Mouse (Mus musculus) small intestine, adult 2 months (tissue): ENCODE data around the gene Rtkn2. TPM values are rescaled to one million over a fixed set of nuclear protein-coding genes. Genes with fewer than 3 reads are reported as not detected.

ENCODE experiments used
- H3K27ac ChIP-seq: fragments of 200-500 bp; 2 replicates; pipeline ENCODE4 v1.5.1; 2012; ENCODE audit warnings: low read depth, low read length, control low read depth, inconsistent platforms; ENCODE audit not compliant: insufficient read depth
- H3K27me3 ChIP-seq: fragments of 200-500 bp; 2 replicates; pipeline ENCODE4 v1.6.1; 2012; ENCODE audit warnings: mild to moderate bottlenecking, moderate library complexity, low read length, inconsistent platforms; ENCODE audit not compliant: control insufficient read depth, insufficient read depth
- H3K36me3 ChIP-seq: fragments of 200-500 bp; 2 replicates; pipeline ENCODE4 v1.6.1; 2012; ENCODE audit warnings: mild to moderate bottlenecking, low read length, control low read depth, inconsistent platforms; ENCODE audit not compliant: control insufficient read depth, insufficient read depth
- H3K4me1 ChIP-seq: fragments of 200-500 bp; 2 replicates; pipeline ENCODE4 v1.6.1; 2012; ENCODE audit warnings: low read length, inconsistent platforms, mixed read lengths; ENCODE audit not compliant: control insufficient read depth, insufficient read depth, insufficient read length
- H3K4me3 ChIP-seq: fragments of 200-500 bp; 2 replicates; pipeline ENCODE4 v1.5.1; 2012; ENCODE audit warnings: low read depth, mild to moderate bottlenecking, control low read depth, inconsistent platforms, low read length, moderate library complexity
- CTCF ChIP-seq: fragments of 200-500 bp; IDR thresholded peaks from 2 replicates; pipeline ENCODE4 v1.5.1; 2012; ENCODE audit warnings: low read depth, mild to moderate bottlenecking, control low read depth, inconsistent platforms, low read length, moderate library complexity, mixed read lengths; ENCODE audit not compliant: insufficient replicate concordance, insufficient read length; ENCODE audit errors: extremely low read depth
- POLR2A ChIP-seq: fragments of 200-500 bp; IDR thresholded peaks from 2 replicates; pipeline ENCODE4 v1.6.1; 2012; ENCODE audit warnings: low read depth, mild to moderate bottlenecking, control low read depth, inconsistent platforms, low read length, moderate library complexity
- WGBS: fragments of 180-500 bp; shearing (Covaris S2); methylation state at CpG from one replicate; pipeline ENCODE4 v1.1.7; 2018; 5-methylcytosine and 5-hydroxymethylcytosine counted together
- polyA plus RNA-seq: library from polyadenylated mRNA; depleted of rRNA; stranded (reverse); fragments of >200 nt; gene quantifications from 2 replicates; pipeline ENCODE4 v1.2.3, GENCODE M21; 2012; rRNA removed

Gene Rtkn2
- polyA plus RNA-seq, result 0.06 TPM in 1 of 2 replicates, not detected in the other

DNA sequence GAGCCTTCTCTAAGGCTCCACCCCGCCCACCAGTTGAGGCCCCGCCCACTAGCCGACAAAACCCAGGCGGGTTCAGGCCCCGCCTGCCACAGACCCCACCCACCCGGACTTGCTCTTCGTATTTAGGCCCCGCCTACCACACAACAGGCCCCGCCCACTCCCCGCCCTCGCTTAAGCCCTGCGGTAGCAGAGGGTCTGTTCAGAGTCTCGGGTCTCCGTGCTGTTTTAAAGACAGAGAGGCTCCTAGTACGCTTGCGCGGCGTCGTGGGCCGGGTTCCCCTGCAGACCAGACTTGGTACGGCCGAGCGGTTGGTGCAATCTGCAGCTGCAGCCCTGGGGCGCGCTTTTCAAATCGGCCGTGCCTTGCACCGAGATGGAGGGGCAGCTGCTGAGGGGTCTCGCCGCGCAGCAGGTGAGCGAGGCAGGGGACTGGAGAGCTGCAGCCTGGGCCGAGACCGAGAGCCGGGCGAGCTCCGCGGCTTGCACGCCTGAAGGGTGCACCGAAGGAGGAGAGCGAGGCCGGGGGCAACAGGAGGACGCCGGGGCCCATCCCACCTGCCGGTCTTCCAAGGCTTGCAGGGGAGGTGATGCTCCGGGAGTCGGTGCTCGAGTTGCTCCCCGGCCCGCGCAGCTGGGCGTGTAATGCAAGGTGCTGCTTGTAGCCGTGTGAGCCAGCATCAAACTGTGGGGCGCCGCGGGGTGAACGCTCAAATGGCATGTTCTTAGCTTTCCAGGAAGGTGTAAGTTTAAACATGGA is at the start of gene Rtkn2:
Gene Rtkn2, plus strand, starts transcription at position 170 of the 757 bp plus-strand sequence.
- Histone ChIP-seq H3K4me1 (peaks cover 6% of the 10 kb centered on the region), H3K27me3 (0 out of 2 replicates have a peak, but pooled peaks cover 4% of the 10 kb centered on the region), H3K27ac (no peak within 1 kb of the TSS)

DNA sequence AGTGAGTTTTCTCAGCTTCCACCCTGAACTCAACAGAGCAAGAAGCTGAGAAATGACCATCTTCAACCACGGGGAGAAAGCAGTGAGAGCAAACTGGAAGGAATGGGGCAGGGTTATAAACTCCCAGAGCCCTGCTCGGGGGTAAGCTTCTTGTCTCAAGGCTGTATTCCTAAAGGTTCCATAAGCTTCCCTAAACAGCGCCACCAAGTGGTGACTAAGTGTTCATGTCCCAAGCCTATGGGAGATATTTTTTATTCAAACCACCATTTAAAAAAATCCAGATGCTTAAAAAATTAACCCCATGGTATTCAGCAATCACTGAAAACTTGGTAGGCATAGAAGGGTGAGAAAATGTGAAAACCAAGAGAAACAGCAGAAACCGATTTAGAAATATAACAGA is 48.0 kb upstream of the Rtkn2 start:
- TF ChIP-seq CTCF, result no peak
- no peak for TF ChIP-seq POLR2A
- H3K4me1 ChIP-seq, result no peaks in the 10 kb centered on the region
- no peak overlapping the region for H3K27ac ChIP-seq
- no peaks in the 10 kb centered on the region for H3K27me3 ChIP-seq
- H3K36me3 ChIP-seq, result no peaks in the 10 kb centered on the region
- H3K4me3 ChIP-seq, result no peak overlapping the region
- WGBS, result 81% methylated on average over 4 of the region's 4 CpGs

More for the DNA sequence above, at the start of gene Rtkn2:
- peak within 1 kb of the TSS; percentile 76 for H3K4me3 ChIP-seq
- WGBS, result under 1% methylated on average over 57 of the region's 57 CpGs
- H3K36me3 ChIP-seq, result no peaks in the 10 kb centered on the region
- TF ChIP-seq CTCF (0 out of 2 replicates have a peak, but pooled peaks have one; percentile 18), POLR2A (no peak)

- H3K27me3 ChIP-seq, result no peaks in the 10 kb centered on the region
- H3K4me1 ChIP-seq, result no peaks in the 10 kb centered on the region
- TF ChIP-seq CTCF (no peak), POLR2A (no peak)
- 87% methylated on average over 11 of the region's 11 CpGs for WGBS
- H3K4me3 ChIP-seq, result no peak overlapping the region
- H3K36me3 ChIP-seq, result no peaks in the 10 kb centered on the region
- H3K27ac ChIP-seq, result no peak overlapping the region
These were observed 46.6 kb upstream of the Rtkn2 start for GRCm38 (mm10) chr10:67932780-67933179.

DNA sequence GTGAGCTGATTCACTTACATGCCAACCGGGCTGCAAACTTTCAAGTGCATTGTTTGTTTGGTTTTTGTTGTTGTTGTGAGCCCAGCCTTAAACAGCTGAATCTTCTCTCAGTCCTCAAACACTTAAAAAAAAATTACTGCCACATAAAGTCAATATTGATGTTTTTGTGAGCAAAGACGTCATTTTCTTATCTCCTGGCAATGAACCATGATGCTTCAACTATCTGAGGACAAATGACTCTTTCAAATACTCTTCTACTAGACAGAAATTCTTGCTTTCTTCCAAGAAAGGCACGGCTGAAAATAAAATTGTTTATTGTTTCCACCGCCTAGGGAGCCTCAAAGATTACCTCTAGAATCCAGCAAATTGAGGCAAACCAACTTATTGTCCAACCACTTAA is 42.4 kb upstream of the Rtkn2 start:
- WGBS, result 56% methylated on average over 4 of the region's 4 CpGs
- no peak overlapping the region for H3K27ac ChIP-seq
- H3K27me3 ChIP-seq, result no peaks in the 10 kb centered on the region
- no peak for TF ChIP-seq POLR2A
- no peak for TF ChIP-seq CTCF
- no peaks in the 10 kb centered on the region for H3K4me1 ChIP-seq
- no peak overlapping the region for H3K4me3 ChIP-seq
- no peaks in the 10 kb centered on the region for H3K36me3 ChIP-seq

GRCm38 (mm10) chr10:67937775-67938174 is 41.6 kb upstream of the Rtkn2 start:
- H3K36me3 ChIP-seq, result no peaks in the 10 kb centered on the region
- no peak overlapping the region for H3K4me3 ChIP-seq
- TF ChIP-seq POLR2A (no peak), CTCF (no peak)
- no peak overlapping the region for H3K27ac ChIP-seq
- WGBS, result 73% methylated on average over 5 of the region's 5 CpGs
- no peaks in the 10 kb centered on the region for H3K4me1 ChIP-seq
- H3K27me3 ChIP-seq, result no peaks in the 10 kb centered on the region

DNA sequence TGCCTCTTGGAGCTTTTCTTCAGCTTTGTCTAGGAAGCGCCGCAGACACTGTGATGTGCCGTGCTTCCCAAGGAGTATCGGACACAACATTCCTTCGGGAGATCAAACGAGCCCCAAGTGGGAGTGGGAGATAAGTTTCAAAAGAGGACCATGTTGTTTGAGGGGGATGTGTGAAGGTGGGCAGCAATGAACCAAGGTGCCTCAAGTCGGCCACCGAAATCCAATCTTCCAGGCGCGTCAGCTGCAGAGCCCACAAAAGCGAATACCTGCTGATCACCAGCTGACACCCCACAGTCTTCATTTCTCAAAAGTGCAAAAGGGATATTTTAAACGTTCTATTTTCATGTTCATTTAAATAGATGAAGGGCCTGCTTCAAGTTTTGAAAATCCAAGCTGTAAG is 39.8 kb upstream of the Rtkn2 start:
- WGBS, result 70% methylated on average over 12 of the region's 12 CpGs
- Histone ChIP-seq H3K36me3 (no peaks in the 10 kb centered on the region), H3K4me1 (no peaks in the 10 kb centered on the region), H3K27me3 (no peaks in the 10 kb centered on the region), H3K27ac (no peak overlapping the region), H3K4me3 (no peak overlapping the region)
- TF ChIP-seq CTCF (no peak), POLR2A (no peak)

DNA sequence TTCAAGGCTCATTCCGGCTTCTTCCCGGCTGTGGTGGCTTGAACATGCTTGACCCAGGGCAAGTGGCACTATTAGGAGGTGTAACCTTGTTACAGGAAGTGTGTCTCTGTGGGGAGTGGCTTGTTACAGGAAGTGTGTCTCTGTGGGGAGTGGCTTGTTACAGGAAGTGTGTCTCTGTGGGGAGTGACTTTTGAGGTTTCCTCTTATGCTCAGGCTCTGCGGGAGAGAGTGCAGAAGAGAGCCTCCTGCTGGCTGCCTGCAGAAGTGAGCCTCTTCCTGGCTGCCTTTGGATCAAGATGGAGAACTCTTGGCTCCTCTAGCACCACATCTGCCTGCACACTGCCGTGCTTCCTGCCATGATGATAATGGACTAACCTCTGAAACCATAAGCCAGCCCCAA is 35.9 kb upstream of the Rtkn2 start:
- TF ChIP-seq CTCF (no peak), POLR2A (no peak)
- 85% methylated on average over 4 of the region's 4 CpGs for WGBS

More for the DNA sequence above, 35.9 kb upstream of the Rtkn2 start:
- Histone ChIP-seq H3K36me3 (no peaks in the 10 kb centered on the region), H3K27ac (no peak overlapping the region), H3K4me1 (no peaks in the 10 kb centered on the region), H3K27me3 (no peaks in the 10 kb centered on the region), H3K4me3 (no peak overlapping the region)
